Mouse (Mus musculus) G1E (cell line): ENCODE measurements around the gene Kdelr3.

ENCODE experiments used
- CTCF ChIP-seq: IDR thresholded peaks from 2 replicates; pipeline ENCODE4 v1.5.1; 2012; ENCODE audit warnings: low read depth, low read length, inconsistent platforms, mixed read lengths
- GATA1 ChIP-seq: IDR thresholded peaks from 2 replicates; pipeline ENCODE4 v1.6.1; 2012; ENCODE audit warnings: borderline replicate concordance, low read length, inconsistent platforms, mixed read lengths
- GATA2 ChIP-seq: IDR thresholded peaks from 2 replicates; pipeline ENCODE4 v1.6.1; 2012; ENCODE audit warnings: low read depth, low read length, inconsistent platforms, borderline replicate concordance
- POLR2AphosphoS5 ChIP-seq: IDR thresholded peaks from 2 replicates; pipeline ENCODE4 v1.6.1; 2012; ENCODE audit warnings: low read depth, low read length, inconsistent platforms; ENCODE audit not compliant: insufficient replicate concordance
- TAL1 ChIP-seq: conservative IDR thresholded peaks from 2 replicates; pipeline ENCODE4 v1.6.1; 2012; ENCODE audit warnings: low read depth, low read length, inconsistent platforms, mixed read lengths

DNA sequence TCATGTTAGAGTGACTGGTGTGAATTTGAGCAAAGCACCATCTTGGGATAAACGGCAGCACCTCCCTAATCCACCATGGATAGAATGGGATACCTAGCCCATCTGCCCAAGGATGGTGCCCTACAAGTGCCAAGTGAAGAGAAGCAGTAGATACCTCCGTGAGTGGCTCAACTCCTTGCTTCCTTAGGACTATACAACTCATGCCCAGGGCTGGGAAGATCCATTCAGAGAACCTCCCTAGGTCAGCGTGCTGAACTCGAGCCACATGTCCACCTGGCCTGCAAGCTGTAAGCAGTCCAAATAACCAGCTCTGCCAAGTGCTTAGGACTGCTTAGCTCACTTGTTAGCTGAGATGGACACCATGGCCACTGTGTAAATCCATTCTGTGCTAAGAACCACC, 11.0 kb downstream of the Kdelr3 start:
- no peak for TF ChIP-seq CTCF
- no peak for TF ChIP-seq GATA1
- TF ChIP-seq TAL1: no peak
- TF ChIP-seq GATA2: no peak
- no peak for TF ChIP-seq POLR2AphosphoS5
